Mouse (Mus musculus): ENCODE measurements around the gene Chd5.
A peak's percentile ranks its signal among the peaks of the same experiment; 100 is the strongest.

DNA sequence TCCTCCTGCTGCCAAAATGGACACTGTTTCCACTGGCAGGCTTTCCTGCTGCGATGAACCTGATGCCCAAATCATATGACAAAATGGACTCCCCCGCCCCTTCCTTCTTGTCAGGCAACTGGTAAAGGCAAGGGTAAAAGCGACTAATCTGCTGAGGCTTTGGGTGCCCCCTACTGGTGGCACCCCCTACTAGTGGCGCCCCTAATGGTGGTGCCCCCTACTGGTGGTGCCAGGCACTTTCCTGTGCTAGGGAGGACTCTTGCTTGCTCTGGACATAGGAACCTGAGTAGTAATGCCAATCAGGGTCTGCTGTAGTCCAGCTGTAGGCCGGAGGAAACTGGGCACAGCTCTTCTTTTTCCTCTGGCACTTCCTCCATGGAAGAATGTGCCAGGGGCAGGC lies 93.9 kb downstream of the Chd5 start:
- TF ChIP-seq CTCF (IDR thresholded peaks at IDR 0.05; ENCODE audit: low read depth) (peak; percentile 58), EP300 (IDR thresholded peaks at IDR 0.05; ENCODE audit: low read depth) (no peak)

Data from heart, postnatal 0 days (tissue).